Mouse (Mus musculus) spleen, adult 2 months (tissue): Measurements from ENCODE around the gene Pakap.

Experiments used
- CTCF ChIP-seq: fragments of 200-500 bp; IDR thresholded peaks from 2 replicates; pipeline ENCODE4 v1.5.1; 2011; ENCODE audit warnings: mild to moderate bottlenecking, inconsistent platforms; ENCODE audit not compliant: insufficient read depth, insufficient read length, insufficient replicate concordance; ENCODE audit errors: extremely low read depth
- POLR2A ChIP-seq: fragments of 200-500 bp; IDR thresholded peaks from 2 replicates; pipeline ENCODE4 v1.6.1; 2011; ENCODE audit warnings: low read depth, low read length, inconsistent platforms

- TF ChIP-seq CTCF, result no peak
- TF ChIP-seq POLR2A, result no peak
Observed at GRCm38 (mm10) chr4:57592751-57593150, 24.8 kb downstream of the Pakap start.
